Mouse (Mus musculus) hindbrain, postnatal 0 days (tissue): Measurements from ENCODE around the gene Plscr2. TPM values are rescaled to one million over a fixed set of nuclear protein-coding genes. Genes with fewer than 3 reads are reported as not detected.

Experiments
- ATAC-seq: fragments of 200-750 bp; cut with Nextera tagmentation; 2 replicates; pipeline ENCODE4 v1.8.0; 2017; ENCODE audit warnings: mild to moderate bottlenecking, moderate TSS enrichment, moderate library complexity
- DNase-seq: peaks from one replicate; pipeline ENCODE4 v3.0.0-alpha.2; 2015; ENCODE audit warnings: low spot score
- H3K27ac ChIP-seq: fragments of 300-500 bp; sonication (generic); 2 replicates; pipeline ENCODE4 v1.5.1; 2014; ENCODE audit warnings: mild to moderate bottlenecking
- H3K27me3 ChIP-seq: fragments of 300-500 bp; sonication (generic); 2 replicates; pipeline ENCODE4 v1.6.1; 2014; ENCODE audit warnings: low read length, mixed read lengths; ENCODE audit not compliant: insufficient read depth
- H3K36me3 ChIP-seq: fragments of 300-500 bp; sonication (generic); 2 replicates; pipeline ENCODE4 v1.6.1; 2014; ENCODE audit warnings: low read length, mixed read lengths; ENCODE audit not compliant: insufficient read depth
- H3K4me1 ChIP-seq: fragments of 300-500 bp; sonication (generic); 2 replicates; pipeline ENCODE4 v1.6.1; 2014; ENCODE audit warnings: antibody characterized with exemption, low read length, mixed read lengths; ENCODE audit not compliant: insufficient read depth
- H3K4me2 ChIP-seq: fragments of 300-500 bp; sonication (generic); 2 replicates; pipeline ENCODE4 v1.6.1; 2014; ENCODE audit warnings: low read depth, mild to moderate bottlenecking, low read length, moderate library complexity, mixed read lengths
- H3K4me3 ChIP-seq: fragments of 300-500 bp; sonication (generic); 2 replicates; pipeline ENCODE4 v1.5.1; 2014; ENCODE audit warnings: low read length
- H3K9ac ChIP-seq: fragments of 300-500 bp; sonication (generic); replicated peaks from 2 replicates; pipeline ENCODE4 v1.6.1; 2014; ENCODE audit warnings: mild to moderate bottlenecking, low read length, moderate library complexity, mixed read lengths
- H3K9me3 ChIP-seq: fragments of 300-500 bp; sonication (generic); 2 replicates; pipeline ENCODE4 v1.6.1; 2016; ENCODE audit warnings: low read length, mixed read lengths
- CTCF ChIP-seq: IDR thresholded peaks from 2 replicates; pipeline ENCODE4 v1.5.1; 2016; ENCODE audit warnings: antibody characterized with exemption, control low read depth, low read depth
- WGBS: fragments of 180-500 bp; shearing (Covaris S2); extraction: QIAGEN DNeasy Blood & Tissue Kit; methylation state at CpG from one replicate; pipeline ENCODE4 v1.1.7; 2014; 5-methylcytosine and 5-hydroxymethylcytosine counted together
- microRNA-seq, 2 experiments: library from miRNA; unstranded; fragments of <30 nt; microRNA quantifications; one replicate each; pipeline ENCODE4; 2016
- polyA plus RNA-seq: library from polyadenylated mRNA; unstranded; fragments of >200 nt; fragmentation: Nextera tagmentation; extraction: Ambion mirVana; gene quantifications from 2 replicates; pipeline ENCODE4 v1.2.1, GENCODE M21; 2015
- total RNA-seq: library from RNA; depleted of rRNA; stranded (reverse); fragments of >200 nt; gene quantifications from 2 replicates; pipeline ENCODE4 v1.2.3, GENCODE M21; 2014; rRNA removed

The Plscr2 gene
- total and polyA plus RNA-seq, 2 experiments from 2014 or later = 1.5 to 2.3 TPM

- no peak for ATAC-seq
- 85% methylated on average over 3 of the region's 3 CpGs for WGBS
- no peaks in the 10 kb centered on the region for H3K4me1 ChIP-seq
- no peak overlapping the region for H3K4me3 ChIP-seq
- DNase-seq = no peak
- no peaks in the 10 kb centered on the region for H3K9me3 ChIP-seq
- H3K9ac ChIP-seq = no peak overlapping the region
- no peak for TF ChIP-seq CTCF
- no peaks in the 10 kb centered on the region for H3K36me3 ChIP-seq
- no peaks in the 10 kb centered on the region for H3K27me3 ChIP-seq
- H3K4me2 ChIP-seq = no peak overlapping the region
- no peak overlapping the region for H3K27ac ChIP-seq
Observed at GRCm38 (mm10) chr9:92337661-92338060, 62.3 kb downstream of the Plscr2 start.

DNA sequence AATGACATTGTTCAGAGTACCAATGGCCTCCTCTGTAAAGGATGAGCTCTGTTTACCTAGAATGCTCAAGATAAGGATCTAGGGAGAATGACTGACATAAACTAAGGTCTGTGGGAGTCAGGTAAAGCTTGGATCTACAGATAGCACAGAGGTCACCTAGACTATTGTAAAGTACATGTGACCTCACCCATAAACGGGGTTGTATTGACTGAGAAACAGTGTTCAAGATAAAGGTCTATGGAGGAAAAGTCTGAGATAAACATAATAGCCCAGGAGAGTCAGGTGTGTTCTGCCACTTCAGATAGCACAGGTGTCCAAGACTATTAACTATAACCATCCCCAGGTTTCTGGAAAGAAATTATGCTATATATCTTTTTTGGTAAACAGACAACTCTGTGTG lies 63.6 kb downstream of the Plscr2 start:
- no peak overlapping the region for H3K4me3 ChIP-seq
- 88% methylated on average over 1 of the region's 1 CpGs for WGBS
- TF ChIP-seq CTCF = no peak

More for the DNA sequence above, 63.6 kb downstream of the Plscr2 start:
- no peak overlapping the region for H3K4me2 ChIP-seq
- no peaks in the 10 kb centered on the region for H3K36me3 ChIP-seq
- H3K9me3 ChIP-seq = no peaks in the 10 kb centered on the region
- H3K27me3 ChIP-seq = no peaks in the 10 kb centered on the region
- no peak overlapping the region for H3K9ac ChIP-seq
- no peak for DNase-seq
- ATAC-seq = no peak
- no peak overlapping the region for H3K27ac ChIP-seq
- H3K4me1 ChIP-seq = no peaks in the 10 kb centered on the region

Small RNA genes lying within 50 kb of the gene (microRNA-seq; reads per million reads assigned to microRNA genes)
- 0 reads per million in 2 experiments for gene Mir6386

Other genes starting within 250 kb of the Plscr2 start
- gene Plscr5, start 82.7 kb upstream of the Plscr2 start, total RNA-seq = 0.14 and 0.26 TPM in 2 replicates
- gene Plscr5, start 82.7 kb upstream of the Plscr2 start, polyA plus RNA-seq = 0.44 and 0.60 TPM in 2 replicates
- 3.9 and 6.5 TPM in 2 replicates for gene Plscr1, start 25.9 kb upstream of the Plscr2 start, total RNA-seq
- 12.2 and 14.5 TPM in 2 replicates for gene Plscr1, start 25.9 kb upstream of the Plscr2 start, polyA plus RNA-seq
- gene 1700057G04Rik, start 33.8 kb downstream of the Plscr2 start, total RNA-seq = not detected in 2 replicates
- gene 1700057G04Rik, start 33.8 kb downstream of the Plscr2 start, polyA plus RNA-seq = not detected in 2 replicates
- gene Plscr4, start 181.8 kb downstream of the Plscr2 start, total RNA-seq = 2.8 and 3.8 TPM in 2 replicates
- 5.7 and 5.9 TPM in 2 replicates for gene Plscr4, start 181.8 kb downstream of the Plscr2 start, polyA plus RNA-seq